ENCODE assay signal across 8 mouse cellular contexts in the genomic region with DNA sequence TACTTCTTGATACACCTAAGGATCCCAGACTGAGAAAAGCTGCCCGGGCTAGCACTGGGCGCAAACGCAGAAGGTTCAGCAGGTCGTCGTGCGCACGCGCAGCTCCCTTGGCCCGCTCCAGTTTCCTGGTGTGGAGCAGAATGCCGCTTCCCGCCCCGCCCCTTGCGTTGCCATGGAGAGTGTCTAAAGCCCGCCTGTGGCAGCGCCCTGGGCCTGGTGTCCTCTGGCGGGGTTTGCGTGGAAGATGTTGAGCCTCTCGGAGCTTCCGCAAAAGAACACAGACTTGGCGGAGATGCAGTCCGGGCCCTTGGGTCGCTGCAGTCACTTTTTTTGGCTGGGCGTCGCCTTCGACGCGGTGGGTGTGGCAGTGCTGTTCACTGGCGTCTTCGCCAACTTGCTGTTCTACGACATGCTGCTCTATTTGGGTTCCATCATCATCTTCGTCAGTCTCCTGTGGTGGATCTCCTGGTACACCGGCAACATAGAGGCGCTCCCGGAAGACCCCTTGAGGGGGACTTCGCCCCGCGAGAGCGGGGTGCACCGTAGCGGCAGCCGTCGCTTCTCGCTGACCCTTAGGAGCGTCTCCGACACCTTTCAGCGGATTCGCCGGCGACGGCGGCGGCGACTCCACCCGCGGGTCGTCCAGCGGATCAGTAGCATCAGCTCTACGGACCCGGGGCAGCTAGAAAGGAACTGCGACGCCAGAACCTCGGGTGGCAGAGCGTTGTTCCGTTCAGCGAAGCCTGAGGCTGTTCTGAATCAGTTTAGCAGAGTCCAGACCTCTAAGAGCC. TPM values are rescaled to one million over a fixed set of nuclear protein-coding genes. Genes with fewer than 3 reads are reported as not detected.
A peak's percentile ranks its signal among the peaks of the same experiment; 100 is the strongest.
DNase-seq lines count a peak whose midpoint lies in the region; ATAC-seq lines count a peak whose summit lies in the region.

No protein-coding gene starts in this region.

- ATAC-seq in intestine, embryonic 14.5 days (replicated peaks; ENCODE audit: low FRiP score, low TSS enrichment, low read depth), result peak; percentile 98
- peak; percentile 100 for ATAC-seq in megakaryocyte progenitor cell, adult 5-6 weeks (replicated peaks; ENCODE audit: poor library complexity)

- peak overlapping the region; percentile 49 for H3K9ac ChIP-seq in intestine, embryonic 14.5 days (ENCODE audit: low read length)

- H3K27me3 ChIP-seq in intestine, embryonic 14.5 days (replicated peaks; ENCODE audit: control insufficient read depth, insufficient read depth, low read length), result no peaks in the 10 kb centered on the region

- no peak overlapping the region; the same call in 1 of the 2 replicates for H3K27ac ChIP-seq in intestine, embryonic 14.5 days (ENCODE audit: low read depth)

- H3K4me3 ChIP-seq in intestine, embryonic 14.5 days (ENCODE audit: low read depth, low read length), result peak overlapping the region; percentile 62

- no peaks in the 10 kb centered on the region for H3K4me1 ChIP-seq in intestine, embryonic 14.5 days (replicated peaks; ENCODE audit: control insufficient read depth, insufficient read depth, low read length)

- DNase-seq in adrenal gland, adult 2 months, result peak; percentile 97
- DNase-seq in embryo, embryonic 11 days, result peak; percentile 97
- DNase-seq in gastrocnemius, postnatal 25 days, result peak; percentile 93
- DNase-seq in intestine, embryonic 14.5 days (ENCODE audit: low spot score), result peak; percentile 94
- DNase-seq in left cerebral cortex, postnatal 10 days (ENCODE audit: extremely low spot score in 1 of 2, low spot score in 2 of 2), result peak; percentile 90 to 98
- DNase-seq in right cerebral cortex, postnatal 10 days (ENCODE audit: low spot score in 2 of 2), result peak; percentile 96 to 97
- DNase-seq in urinary bladder, postnatal 14 days (ENCODE audit: low spot score), result peak; percentile 97

- H3K4me2 ChIP-seq in intestine, embryonic 14.5 days (ENCODE audit: low read length), result peak overlapping the region; percentile 93

- under 1% methylated on average over 65 of the region's 65 CpGs for WGBS in intestine, embryonic 14.5 days

- no peaks in the 10 kb centered on the region for H3K9me3 ChIP-seq in intestine, embryonic 14.5 days (ENCODE audit: control insufficient read depth, low read length)

- intact Hi-C loops in left cerebral cortex, postnatal 10 days (cut with DNase I), result no loop called here

- no peaks in the 10 kb centered on the region for H3K36me3 ChIP-seq in intestine, embryonic 14.5 days (ENCODE audit: control insufficient read depth, insufficient read depth, low read length)

RNA-seq across cellular contexts. Expression of a gene that starts 23.8 kb away (rescaled TPM):
- not detected for total RNA-seq in adrenal gland, adult 2 months (2021)
- polyA plus RNA-seq in adrenal gland, adult 2 months (2012; rRNA removed), result 0.11 TPM in 1 of 2 replicates, not detected in the other
- total RNA-seq in gastrocnemius, postnatal 25 days (2021), result not detected
- 0.31 and 0.46 TPM in 2 replicates for polyA plus RNA-seq in intestine, embryonic 14.5 days (2014; fragmentation: Nextera tagmentation; extraction: Ambion mirVana)
- not detected for total RNA-seq in left cerebral cortex, postnatal 10 days (2021)
- not detected in 2 replicates for total RNA-seq in megakaryocyte progenitor cell, adult 5-6 weeks (2015)
- not detected in 2 replicates for total RNA-seq in megakaryocyte progenitor cell, adult 5-6 weeks (2017)

RNA-seq across cellular contexts. Expression of a gene that starts 25.9 kb away (rescaled TPM):
- total RNA-seq in adrenal gland, adult 2 months (2021), result 10 to 100 TPM; 43.9 to 48.0 TPM
- polyA plus RNA-seq in adrenal gland, adult 2 months (2012; rRNA removed), result 9.4 and 17.2 TPM in 2 replicates
- 10 to 100 TPM; 29.9 to 30.2 TPM for total RNA-seq in gastrocnemius, postnatal 25 days (2021)
- 54.4 and 59.1 TPM in 2 replicates for polyA plus RNA-seq in intestine, embryonic 14.5 days (2014; fragmentation: Nextera tagmentation; extraction: Ambion mirVana)
- 10 to 100 TPM; 44.8 to 47.0 TPM for total RNA-seq in left cerebral cortex, postnatal 10 days (2021)
- total RNA-seq in megakaryocyte progenitor cell, adult 5-6 weeks (2015), result 28.7 and 34.7 TPM in 2 replicates
- total RNA-seq in megakaryocyte progenitor cell, adult 5-6 weeks (2017), result 45.2 and 49.6 TPM in 2 replicates
